Mouse (Mus musculus) liver, adult 2 months (tissue): ENCODE data around the gene Ngf. TPM values are rescaled to one million over a fixed set of nuclear protein-coding genes. Genes with fewer than 3 reads are reported as not detected.

Experiments
- DNase-seq: peaks from one replicate; pipeline ENCODE4 v3.0.0-alpha.2; 2011; ENCODE audit warnings: low read depth, low spot score; ENCODE audit errors: extremely low read depth
- H3K27ac ChIP-seq: fragments of 200-500 bp; replicated peaks from 2 replicates; pipeline ENCODE4 v1.5.1; 2012; ENCODE audit warnings: low read depth, mild to moderate bottlenecking, control low read depth, inconsistent platforms, low read length; ENCODE audit not compliant: insufficient read depth
- H3K27me3 ChIP-seq: fragments of 200-500 bp; 2 replicates; pipeline ENCODE4 v1.6.1; 2012; ENCODE audit warnings: mild to moderate bottlenecking, moderate library complexity, low read length, inconsistent platforms; ENCODE audit not compliant: control insufficient read depth, insufficient read depth
- H3K36me3 ChIP-seq: fragments of 200-500 bp; 2 replicates; pipeline ENCODE4 v1.6.1; 2012; ENCODE audit warnings: low read length, inconsistent platforms; ENCODE audit not compliant: control insufficient read depth, insufficient read depth
- H3K4me1 ChIP-seq: fragments of 200-500 bp; 2 replicates; pipeline ENCODE4 v1.6.1; 2011; ENCODE audit warnings: low read length; ENCODE audit not compliant: control insufficient read depth, insufficient read depth
- H3K4me3 ChIP-seq: fragments of 200-500 bp; 2 replicates; pipeline ENCODE4 v1.5.1; 2011; ENCODE audit warnings: low read depth, mild to moderate bottlenecking, control low read depth, low read length, moderate library complexity; ENCODE audit not compliant: insufficient read depth
- H3K79me2 ChIP-seq: fragments of 200-500 bp; 2 replicates; pipeline ENCODE4 v1.6.1; 2012; ENCODE audit warnings: inconsistent platforms, mild to moderate bottlenecking, low read length, moderate library complexity; ENCODE audit not compliant: control insufficient read depth, insufficient read depth
- H3K9ac ChIP-seq: fragments of 200-500 bp; 2 replicates; pipeline ENCODE4 v1.6.1; 2012; ENCODE audit warnings: low read depth, mild to moderate bottlenecking, control low read depth, inconsistent platforms, low read length
- CTCF ChIP-seq: fragments of 200-500 bp; IDR thresholded peaks from 2 replicates; pipeline ENCODE4 v1.5.1; 2011; ENCODE audit warnings: low read depth, low read length, control low read depth
- POLR2A ChIP-seq: fragments of 200-500 bp; IDR thresholded peaks from 2 replicates; pipeline ENCODE4 v1.6.1; 2011; ENCODE audit warnings: low read length, control low read depth; ENCODE audit not compliant: insufficient read depth; ENCODE audit errors: extremely low read depth
- WGBS: fragments of 180-500 bp; shearing (Covaris S2); methylation state at CpG from one replicate; pipeline ENCODE4 v1.1.7; 2018; 5-methylcytosine and 5-hydroxymethylcytosine counted together
- polyA plus RNA-seq: library from polyadenylated mRNA; depleted of rRNA; stranded (reverse); fragments of >200 nt; gene quantifications from 2 replicates; pipeline ENCODE4 v1.2.3, GENCODE M21; 2012
- total RNA-seq: library from RNA; depleted of rRNA; stranded (reverse); fragments of >200 nt; gene quantifications from 2 replicates; pipeline ENCODE4 v1.2.3, GENCODE M21; 2014

The Ngf gene
- total and polyA plus RNA-seq, 2 experiments: 3.4 to 8.5 TPM

DNA sequence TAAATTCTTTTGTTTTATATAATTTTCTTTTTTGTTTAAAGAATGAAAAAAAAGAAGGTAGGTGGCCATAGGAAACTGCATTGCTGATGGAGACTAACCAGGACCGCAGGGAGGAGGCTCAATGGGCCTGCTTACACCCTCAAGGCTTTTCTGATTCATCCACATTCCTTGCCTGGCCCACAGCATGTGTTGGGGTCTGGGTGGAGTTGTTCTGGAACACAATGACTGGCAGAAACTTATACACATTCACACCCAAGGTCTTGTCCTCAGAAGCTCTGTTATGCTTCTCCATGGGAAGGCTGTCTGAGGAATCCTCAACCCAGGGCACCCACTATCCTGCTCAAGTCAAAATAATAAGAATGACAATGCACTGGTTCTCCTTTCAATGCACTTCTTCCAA, 65.0 kb downstream of the Ngf start:
- WGBS: 96% methylated on average over 1 of the region's 1 CpGs
- no peak for TF ChIP-seq CTCF

DNA sequence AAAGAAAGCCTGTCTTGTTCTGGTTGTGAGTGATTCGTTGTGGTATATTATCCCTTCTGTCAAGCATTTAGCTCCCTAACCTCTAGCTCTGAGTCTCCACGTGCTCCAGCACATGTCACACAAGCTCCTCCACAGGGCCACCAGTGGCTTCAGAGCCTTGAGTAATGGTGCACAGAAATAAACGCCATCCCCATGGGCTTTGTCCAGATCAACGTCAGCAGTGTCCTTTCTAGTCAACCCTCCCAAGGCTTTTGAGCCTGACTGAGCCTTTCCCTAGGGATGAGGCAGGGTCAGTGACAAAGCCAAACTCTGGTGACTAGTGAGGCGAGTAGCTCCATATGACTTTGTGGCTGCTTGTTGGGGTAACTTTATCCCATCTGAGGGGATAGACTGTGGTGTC, 73.9 kb downstream of the Ngf start:
- Histone ChIP-seq H3K27me3 (no peaks in the 10 kb centered on the region), H3K79me2 (no peaks in the 10 kb centered on the region), H3K27ac (no peak overlapping the region), H3K4me3 (no peak overlapping the region), H3K9ac (no peak overlapping the region), H3K36me3 (no peaks in the 10 kb centered on the region), H3K4me1 (no peaks in the 10 kb centered on the region)
- DNase-seq: no peak
- TF ChIP-seq POLR2A (no peak), CTCF (no peak)
- WGBS: 86% methylated on average over 5 of the region's 5 CpGs

More for the DNA sequence above, 65.0 kb downstream of the Ngf start:
- Histone ChIP-seq H3K36me3 (no peaks in the 10 kb centered on the region), H3K79me2 (no peaks in the 10 kb centered on the region), H3K4me3 (no peak overlapping the region), H3K27me3 (no peaks in the 10 kb centered on the region), H3K27ac (no peak overlapping the region), H3K4me1 (no peaks in the 10 kb centered on the region), H3K9ac (no peak overlapping the region)
- no peak for DNase-seq

DNA sequence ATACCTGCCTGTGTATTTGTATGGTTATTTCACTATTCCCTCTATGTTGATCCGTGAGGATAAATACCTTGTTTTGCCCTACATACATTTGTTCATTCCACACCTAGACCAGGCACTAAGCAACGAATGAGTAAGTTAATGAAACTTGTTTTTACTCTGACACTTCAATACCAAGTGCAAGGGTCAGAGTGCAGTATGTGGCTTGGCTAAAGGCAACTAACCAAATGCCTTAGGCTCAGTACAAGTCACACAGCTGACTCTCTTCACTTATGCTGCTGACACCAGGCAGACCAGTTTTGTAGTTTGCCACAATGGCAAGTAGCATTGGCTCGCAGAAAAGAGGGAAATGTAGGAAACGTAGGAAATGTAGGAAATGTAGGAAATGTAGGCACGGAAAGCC, 77.8 kb downstream of the Ngf start:
- Histone ChIP-seq H3K27ac (no peak overlapping the region), H3K9ac (no peak overlapping the region), H3K4me3 (no peak overlapping the region), H3K27me3 (no peaks in the 10 kb centered on the region), H3K4me1 (no peaks in the 10 kb centered on the region), H3K79me2 (no peaks in the 10 kb centered on the region), H3K36me3 (no peaks in the 10 kb centered on the region)
- DNase-seq: no peak
- TF ChIP-seq CTCF (no peak), POLR2A (no peak)
- 67% methylated on average over 5 of the region's 5 CpGs for WGBS

DNA sequence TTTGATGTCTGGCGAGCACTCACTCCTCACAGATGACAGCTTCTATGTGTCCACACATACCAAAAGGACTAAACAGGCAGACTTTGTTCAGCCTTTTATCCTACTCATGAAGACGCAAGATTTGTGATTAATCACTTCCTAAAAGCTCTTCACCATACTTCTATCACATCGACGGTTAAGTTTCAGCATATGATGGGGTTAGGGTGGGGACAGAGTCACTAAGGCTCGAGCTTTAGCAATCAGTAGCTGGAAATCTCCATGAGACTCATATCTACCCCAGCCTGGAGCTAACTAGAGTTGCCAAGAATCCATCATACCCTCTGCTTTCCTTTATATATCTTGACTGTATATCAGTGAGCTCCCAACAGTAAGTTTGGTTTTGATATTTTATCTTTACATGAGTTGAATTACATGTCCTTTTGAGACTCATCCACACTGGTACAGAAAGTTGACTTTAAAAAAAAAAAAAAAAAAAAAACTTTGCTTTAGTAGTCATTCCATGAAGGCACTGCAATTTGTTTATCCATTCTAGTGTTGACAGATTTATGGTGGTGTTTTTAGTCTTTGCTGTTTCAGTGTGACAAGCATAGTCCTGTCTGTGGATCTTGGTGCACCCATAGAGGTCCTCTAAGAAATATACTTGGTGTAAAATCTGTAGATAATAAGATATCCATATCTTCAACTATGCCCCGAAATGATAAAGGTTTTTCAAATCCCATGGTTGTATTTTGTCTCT, 84.4 kb downstream of the Ngf start:
- 80% methylated on average over 6 of the region's 6 CpGs for WGBS
- H3K4me3 ChIP-seq: no peak overlapping the region
- H3K27ac ChIP-seq: no peak overlapping the region

DNA sequence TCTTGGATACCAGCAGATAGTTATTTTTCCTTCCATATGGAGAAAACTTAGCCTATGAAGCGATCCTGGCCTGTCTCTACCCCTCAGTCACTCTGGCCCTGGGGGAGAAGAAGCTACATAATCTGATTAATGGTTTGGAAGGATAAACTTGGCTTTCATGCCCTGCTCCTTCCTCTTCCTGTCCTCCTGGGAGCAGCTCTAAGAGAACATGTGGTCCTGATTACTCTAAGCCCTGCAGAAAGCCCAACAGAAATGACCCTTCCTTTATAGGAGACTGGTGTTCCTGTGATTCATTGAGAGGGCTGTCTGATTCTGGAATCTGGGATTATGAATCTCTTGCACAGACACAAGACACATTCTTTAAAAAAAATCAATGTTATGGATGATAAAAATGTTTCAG, 86.4 kb downstream of the Ngf start:
- no peak overlapping the region for H3K27ac ChIP-seq
- no peak overlapping the region for H3K9ac ChIP-seq
- H3K79me2 ChIP-seq: no peaks in the 10 kb centered on the region
- no peaks in the 10 kb centered on the region for H3K4me1 ChIP-seq
- TF ChIP-seq CTCF (no peak), POLR2A (no peak)
- no peak for DNase-seq
- no peaks in the 10 kb centered on the region for H3K36me3 ChIP-seq
- 93% methylated on average over 1 of the region's 1 CpGs for WGBS
- H3K27me3 ChIP-seq: no peaks in the 10 kb centered on the region
- no peak overlapping the region for H3K4me3 ChIP-seq

More for the DNA sequence above, 84.4 kb downstream of the Ngf start:
- Histone ChIP-seq H3K4me1 (no peaks in the 10 kb centered on the region), H3K27me3 (no peaks in the 10 kb centered on the region), H3K79me2 (no peaks in the 10 kb centered on the region), H3K36me3 (no peaks in the 10 kb centered on the region), H3K9ac (no peak overlapping the region)
- TF ChIP-seq POLR2A: no peak
- TF ChIP-seq CTCF: no peak
- DNase-seq: no peak

DNA sequence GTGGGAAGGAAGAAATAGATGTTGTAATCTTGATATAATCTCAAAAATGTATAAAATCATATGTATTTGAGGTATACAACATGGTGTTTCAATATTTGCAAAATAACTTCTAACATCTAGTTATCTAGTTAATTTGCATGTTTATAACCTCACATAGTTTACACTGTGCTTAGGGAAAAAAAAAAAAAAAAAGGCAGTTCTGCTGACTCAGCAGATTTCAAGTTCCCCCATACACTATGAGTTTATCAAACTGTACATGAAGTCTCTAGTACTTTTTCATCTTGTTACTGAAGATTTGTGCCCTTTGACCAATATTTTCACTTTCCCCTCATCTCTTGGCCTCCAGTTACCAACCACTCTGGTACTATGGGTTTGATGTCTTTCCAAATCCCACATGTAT, 86.9 kb downstream of the Ngf start:
- H3K27me3 ChIP-seq: no peaks in the 10 kb centered on the region
- no peak overlapping the region for H3K4me3 ChIP-seq
- H3K36me3 ChIP-seq: no peaks in the 10 kb centered on the region
- no peak for DNase-seq
- no peak for TF ChIP-seq CTCF
- no peak for TF ChIP-seq POLR2A
- no peaks in the 10 kb centered on the region for H3K79me2 ChIP-seq
- H3K27ac ChIP-seq: no peak overlapping the region
- no peak overlapping the region for H3K9ac ChIP-seq
- no peaks in the 10 kb centered on the region for H3K4me1 ChIP-seq
